Comparison of ENCODE assay signal across 34 mouse cellular contexts in genomic region chr7:24584876-24585275, GRCm38 (mm10). TPM values are rescaled to one million over a fixed set of nuclear protein-coding genes. Genes with fewer than 3 reads are reported as not detected.
"Had no signal": no experiment of that assay in that cellular context is flagged by ENCODE, and none has a peak within 500 bp of the region (broad histone marks: within the 10 kb centered on the region; RNA-seq: fewer than 3 reads in every experiment).

No protein-coding gene starts in this region.

- H3K36me3 ChIP-seq: heart, embryonic 13.5 days; heart, embryonic 15.5 days; hindbrain, embryonic 13.5 days; hindbrain, embryonic 15.5 days; limb, embryonic 13.5 days; limb, embryonic 15.5 days; liver, embryonic 12.5 days had no signal

- H3K9ac ChIP-seq: heart, embryonic 13.5 days; heart, embryonic 15.5 days; hindbrain, embryonic 13.5 days; hindbrain, embryonic 15.5 days; limb, embryonic 13.5 days; limb, embryonic 15.5 days; liver, embryonic 12.5 days; liver, embryonic 14.5 days had no signal

- H3K4me2 ChIP-seq: heart, embryonic 11.5 days; heart, embryonic 13.5 days; heart, embryonic 15.5 days; hindbrain, embryonic 13.5 days; limb, embryonic 13.5 days; limb, embryonic 15.5 days; liver, embryonic 12.5 days had no signal

- H3K27ac ChIP-seq: heart, adult 2 months; heart, embryonic 13.5 days; heart, embryonic 15.5 days; hindbrain, embryonic 13.5 days; hindbrain, embryonic 15.5 days; hindbrain, postnatal 0 days; layer of hippocampus, adult 2 months; left cerebral cortex, adult 2 months; limb, embryonic 13.5 days; limb, embryonic 15.5 days; liver, embryonic 12.5 days; liver, embryonic 14.5 days had no signal

- H3K4me3 ChIP-seq: heart, adult 2 months; heart, embryonic 13.5 days; heart, embryonic 15.5 days; hindbrain, embryonic 13.5 days; hindbrain, embryonic 15.5 days; layer of hippocampus, adult 2 months; left cerebral cortex, adult 2 months; limb, embryonic 13.5 days; limb, embryonic 15.5 days; liver, embryonic 12.5 days had no signal

- ATAC-seq: hindbrain, postnatal 0 days; intestine, embryonic 16.5 days; liver, embryonic 12.5 days had no signal

- H3K9me3 ChIP-seq: heart, embryonic 13.5 days; heart, embryonic 15.5 days; hindbrain, embryonic 13.5 days; hindbrain, embryonic 15.5 days; limb, embryonic 13.5 days; limb, embryonic 15.5 days had no signal

- DNase-seq: gastrocnemius, postnatal 10 days; gastrocnemius, postnatal 25 days; heart, adult 11 months; heart, adult 2 months; heart, postnatal 14 days; heart, postnatal 36 days; kidney, adult 11 months; kidney, adult 2 months; kidney, postnatal 10 days; kidney, postnatal 25 days; kidney, postnatal 4 days; left cerebral cortex, postnatal 4 days; lung, adult 18-20 months had no signal

RNA-seq across cellular contexts. Expression of gene Zfp575, which starts 2.6 kb away (rescaled TPM):
- total RNA-seq: hematopoietic stem cell, adult 5-6 weeks; liver, adult 2 months had no signal
- polyA plus RNA-seq: liver, adult 2 months had no signal

RNA-seq across cellular contexts. Expression of gene Phldb3, which starts 25.7 kb away (rescaled TPM):
- total RNA-seq: left cerebral cortex, adult 2 months had no signal
- polyA plus RNA-seq: heart, embryonic 13.5 days; heart, postnatal 0 days; hindbrain, embryonic 13.5 days; hindbrain, embryonic 15.5 days; hindbrain, postnatal 0 days had no signal

RNA-seq across cellular contexts. Expression of gene Pinlyp, which starts 39.0 kb away (rescaled TPM):
- total RNA-seq: gastrocnemius, postnatal 10 days; gastrocnemius, postnatal 25 days; heart, adult 2 months; heart, postnatal 14 days; heart, postnatal 36 days; hematopoietic stem cell, adult 5-6 weeks; hindbrain, postnatal 0 days; layer of hippocampus, adult 2 months; layer of hippocampus, postnatal 10 days; layer of hippocampus, postnatal 25 days; left cerebral cortex, adult 2 months; left cerebral cortex, postnatal 25 days; liver, adult 2 months had no signal
- polyA plus RNA-seq: heart, adult 2 months; heart, embryonic 11.5 days; heart, embryonic 13.5 days; heart, embryonic 15.5 days; heart, postnatal 0 days; hindbrain, embryonic 13.5 days; hindbrain, postnatal 0 days; intestine, embryonic 14.5 days; kidney, adult 2 months; limb, embryonic 13.5 days; liver, adult 2 months; liver, embryonic 12.5 days; liver, embryonic 14.5 days; liver, embryonic 16.5 days had no signal
